Mouse (Mus musculus) hindbrain, embryonic 16.5 days (tissue): ENCODE results near the gene Pdzd2. TPM values are rescaled to one million over a fixed set of nuclear protein-coding genes. Genes with fewer than 3 reads are reported as not detected.
A peak's percentile ranks its signal among the peaks of the same experiment; 100 is the strongest.

Source experiments
- ATAC-seq: fragments of 200-750 bp; cut with Nextera tagmentation; 2 replicates; pipeline ENCODE4 v1.8.0; 2017; ENCODE audit warnings: moderate TSS enrichment, moderate library complexity
- H3K27ac ChIP-seq: fragments of 300-500 bp; sonication (generic); 2 replicates; pipeline ENCODE4 v1.5.1; 2014; ENCODE audit warnings: low read depth, mild to moderate bottlenecking, control low read depth, low read length, moderate library complexity
- H3K27me3 ChIP-seq: fragments of 300-500 bp; sonication (generic); replicated peaks from 2 replicates; pipeline ENCODE4 v1.6.1; 2014; ENCODE audit warnings: low read length; ENCODE audit not compliant: control insufficient read depth, insufficient read depth
- H3K36me3 ChIP-seq: fragments of 300-500 bp; sonication (generic); 2 replicates; pipeline ENCODE4 v1.6.1; 2014; ENCODE audit warnings: mild to moderate bottlenecking, low read length, moderate library complexity, mixed read lengths; ENCODE audit not compliant: control insufficient read depth, insufficient read depth
- H3K4me1 ChIP-seq: fragments of 300-500 bp; sonication (generic); 2 replicates; pipeline ENCODE4 v1.6.1; 2014; ENCODE audit warnings: low read depth, low read length; ENCODE audit not compliant: control insufficient read depth, insufficient read depth
- H3K4me2 ChIP-seq: fragments of 300-500 bp; sonication (generic); 2 replicates; pipeline ENCODE4 v1.6.1; 2014; ENCODE audit warnings: mild to moderate bottlenecking, low read length, control low read depth, moderate library complexity
- H3K4me3 ChIP-seq: fragments of 300-500 bp; sonication (generic); 2 replicates; pipeline ENCODE4 v1.5.1; 2014; ENCODE audit warnings: mild to moderate bottlenecking, low read length, control low read depth, moderate library complexity
- H3K9ac ChIP-seq: fragments of 300-500 bp; sonication (generic); 2 replicates; pipeline ENCODE4 v1.6.1; 2014; ENCODE audit warnings: low read depth, mild to moderate bottlenecking, control low read depth, low read length, moderate library complexity
- H3K9me3 ChIP-seq: fragments of 300-500 bp; sonication (generic); 2 replicates; pipeline ENCODE4 v1.6.1; 2014; ENCODE audit warnings: mild to moderate bottlenecking, low read length, moderate library complexity; ENCODE audit not compliant: control insufficient read depth
- WGBS: fragments of 180-500 bp; shearing (Covaris S2); extraction: QIAGEN DNeasy Blood & Tissue Kit; methylation state at CpG from one replicate; pipeline ENCODE4 v1.1.7; 2014; 5-methylcytosine and 5-hydroxymethylcytosine counted together
- polyA plus RNA-seq: library from polyadenylated mRNA; unstranded; fragments of >200 nt; fragmentation: Nextera tagmentation; extraction: Ambion mirVana; gene quantifications from 2 replicates; pipeline ENCODE4 v1.2.1, GENCODE M21; 2015

Pdzd2 gene
- polyA plus RNA-seq, 1 experiment from 2014 or later = 19.5 TPM

DNA sequence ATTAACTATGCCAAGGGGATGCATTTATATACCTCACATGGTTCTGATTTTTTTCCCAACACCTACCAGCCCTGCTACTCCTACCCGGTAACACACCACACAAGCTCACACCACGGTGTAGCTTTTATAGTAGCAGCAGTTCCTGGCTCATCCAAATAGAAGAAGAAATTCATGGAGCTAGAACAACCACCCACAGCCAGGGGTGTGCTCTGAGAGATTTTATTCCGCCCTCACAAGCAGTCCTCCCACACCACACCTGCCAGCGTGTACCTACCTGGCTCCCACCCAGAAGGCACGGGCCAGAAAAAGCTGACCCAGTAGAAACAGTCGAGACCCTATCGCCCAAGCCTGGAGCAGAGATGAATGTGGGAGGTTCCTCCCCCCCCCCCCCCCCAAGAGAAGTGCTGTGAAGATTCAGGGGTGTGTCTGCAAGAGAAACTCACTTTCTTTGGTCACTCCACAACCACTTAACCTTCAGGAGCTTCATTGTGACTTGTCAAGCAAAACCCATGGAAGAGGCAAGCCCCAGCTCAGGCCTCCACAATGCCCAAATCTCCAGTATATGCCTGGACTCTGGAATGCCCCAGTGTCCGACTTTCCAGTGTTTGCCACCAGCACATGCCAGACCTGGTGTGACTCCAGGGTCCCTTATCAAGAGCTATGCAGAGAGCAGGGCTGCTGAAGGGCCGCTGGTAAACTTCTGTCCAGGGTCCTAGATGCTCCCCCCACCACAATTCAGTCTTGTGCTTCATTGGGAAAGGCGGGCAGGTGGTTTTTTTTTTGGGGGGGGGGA is 1.2 kb downstream of the Pdzd2 start:
- WGBS = 36% methylated on average over 10 of the region's 10 CpGs
- H3K4me3 ChIP-seq = peak overlapping the region; percentile 72

DNA sequence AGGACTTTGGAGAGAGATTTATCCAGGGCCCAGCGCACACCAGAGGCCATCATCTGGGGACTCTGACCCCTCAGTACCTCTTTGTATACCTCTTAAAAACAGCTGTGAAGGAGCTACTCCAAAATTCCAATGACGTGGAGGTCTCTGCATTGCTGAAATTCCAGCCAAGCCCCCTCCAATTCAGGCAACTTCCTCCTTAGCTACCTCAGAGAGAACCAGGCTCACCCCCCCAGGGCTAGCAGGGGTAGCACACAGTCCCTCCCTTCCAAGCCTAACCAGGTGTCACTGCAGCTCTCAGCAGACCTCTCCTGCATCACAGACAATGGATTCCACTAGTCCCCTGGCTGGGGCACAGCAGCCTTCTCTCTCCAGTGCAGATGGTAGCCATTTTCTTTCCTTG is 4.5 kb downstream of the Pdzd2 start:
- ATAC-seq = no peak
- 60% methylated on average over 2 of the region's 2 CpGs for WGBS
- H3K4me3 ChIP-seq = no peak overlapping the region
- no peaks in the 10 kb centered on the region for H3K27me3 ChIP-seq
- H3K9me3 ChIP-seq = no peaks in the 10 kb centered on the region
- H3K27ac ChIP-seq = no peak overlapping the region
- H3K9ac ChIP-seq = no peak overlapping the region
- H3K36me3 ChIP-seq = no peaks in the 10 kb centered on the region
- H3K4me2 ChIP-seq = no peak overlapping the region
- H3K4me1 ChIP-seq = peaks cover 3% of the 10 kb centered on the region; the same call in 1 of the 2 replicates

More for the DNA sequence above, 1.2 kb downstream of the Pdzd2 start:
- Histone ChIP-seq H3K36me3 (no peaks in the 10 kb centered on the region), H3K4me1 (peaks cover 5% of the 10 kb centered on the region; the same call in 1 of the 2 replicates), H3K9ac (peak overlapping the region; percentile 80), H3K27ac (peak overlapping the region; percentile 13; the same call in 1 of the 2 replicates), H3K4me2 (peak overlapping the region; percentile 81), H3K27me3 (no peaks in the 10 kb centered on the region), H3K9me3 (no peaks in the 10 kb centered on the region)
- ATAC-seq = no peak

DNA sequence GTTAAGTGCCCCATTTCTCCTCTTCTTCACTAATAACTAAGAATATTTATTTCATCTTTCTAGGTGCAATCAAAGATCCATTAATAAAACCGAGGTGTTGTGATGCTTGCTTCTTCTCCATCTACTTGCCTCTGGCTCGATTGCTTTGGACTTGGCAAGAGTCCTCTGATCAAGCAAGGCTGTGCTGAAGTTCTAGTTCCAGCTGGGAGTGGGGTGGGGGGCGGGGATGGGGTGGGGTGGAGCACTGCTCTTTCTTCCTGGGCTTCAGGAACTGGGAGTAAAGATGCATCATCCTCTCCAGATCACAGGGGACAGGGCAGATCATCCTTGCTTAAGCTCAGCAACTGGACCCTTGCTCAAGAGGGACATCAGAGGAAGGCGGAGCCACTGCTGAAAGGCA is 5.5 kb downstream of the Pdzd2 start:
- no peak for ATAC-seq
- no peaks in the 10 kb centered on the region for H3K27me3 ChIP-seq
- 0 out of 2 replicates have a peak, but pooled peaks cover 2% of the 10 kb centered on the region for H3K4me1 ChIP-seq
- WGBS = 82% methylated on average over 4 of the region's 4 CpGs
- H3K4me3 ChIP-seq = no peak overlapping the region
- H3K9ac ChIP-seq = no peak overlapping the region
- no peak overlapping the region for H3K4me2 ChIP-seq
- H3K27ac ChIP-seq = no peak overlapping the region
- H3K9me3 ChIP-seq = no peaks in the 10 kb centered on the region
- H3K36me3 ChIP-seq = no peaks in the 10 kb centered on the region

DNA sequence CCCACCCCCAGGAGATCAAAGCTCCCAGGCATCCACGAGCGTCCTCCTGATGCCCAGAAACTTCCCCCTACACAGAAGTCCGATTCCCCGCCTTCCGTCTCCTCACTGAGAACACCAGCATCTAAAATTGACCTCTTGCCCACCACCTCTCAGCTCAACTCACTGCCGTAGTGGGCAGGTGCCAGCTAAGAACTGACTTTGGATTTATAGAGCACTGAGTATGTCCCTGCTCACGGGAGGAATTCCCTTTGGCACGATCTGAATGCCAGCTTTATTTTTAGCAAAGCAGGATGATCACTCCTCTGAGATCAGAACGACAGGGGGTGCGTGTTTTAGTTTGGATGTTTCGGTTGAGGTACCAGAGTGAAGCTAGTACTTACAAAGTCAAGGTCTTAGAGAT is 7.1 kb downstream of the Pdzd2 start:
- no peak for ATAC-seq
- WGBS = 72% methylated on average over 11 of the region's 11 CpGs

DNA sequence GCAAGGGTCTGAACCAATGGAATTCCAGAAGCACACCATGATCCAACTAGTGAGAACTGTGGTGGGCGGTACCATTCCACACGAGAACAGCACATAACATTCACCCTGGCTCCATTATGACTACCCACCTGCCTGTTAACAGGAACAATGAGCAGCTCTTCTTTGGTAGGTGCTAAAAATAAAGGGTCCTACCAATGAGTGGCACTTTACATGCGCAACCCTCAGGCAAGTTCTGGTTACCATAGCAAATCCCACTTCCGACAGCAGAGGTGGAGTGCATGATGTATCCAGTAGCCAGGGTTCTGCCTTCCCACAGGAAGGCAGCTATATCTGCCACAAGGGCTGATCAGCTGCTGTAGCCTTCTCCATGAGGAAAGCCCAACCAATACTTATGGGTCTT is 11.3 kb downstream of the Pdzd2 start:
- Histone ChIP-seq H3K27ac (no peak overlapping the region), H3K36me3 (no peaks in the 10 kb centered on the region), H3K9ac (no peak overlapping the region), H3K4me1 (no peaks in the 10 kb centered on the region), H3K9me3 (no peaks in the 10 kb centered on the region), H3K4me3 (no peak overlapping the region), H3K4me2 (no peak overlapping the region), H3K27me3 (no peaks in the 10 kb centered on the region)
- ATAC-seq = no peak
- WGBS = 87% methylated on average over 4 of the region's 4 CpGs

More for the DNA sequence above, 7.1 kb downstream of the Pdzd2 start:
- Histone ChIP-seq H3K4me2 (no peak overlapping the region), H3K27me3 (no peaks in the 10 kb centered on the region), H3K9ac (no peak overlapping the region), H3K4me3 (no peak overlapping the region), H3K9me3 (no peaks in the 10 kb centered on the region), H3K4me1 (no peaks in the 10 kb centered on the region), H3K27ac (no peak overlapping the region), H3K36me3 (no peaks in the 10 kb centered on the region)

DNA sequence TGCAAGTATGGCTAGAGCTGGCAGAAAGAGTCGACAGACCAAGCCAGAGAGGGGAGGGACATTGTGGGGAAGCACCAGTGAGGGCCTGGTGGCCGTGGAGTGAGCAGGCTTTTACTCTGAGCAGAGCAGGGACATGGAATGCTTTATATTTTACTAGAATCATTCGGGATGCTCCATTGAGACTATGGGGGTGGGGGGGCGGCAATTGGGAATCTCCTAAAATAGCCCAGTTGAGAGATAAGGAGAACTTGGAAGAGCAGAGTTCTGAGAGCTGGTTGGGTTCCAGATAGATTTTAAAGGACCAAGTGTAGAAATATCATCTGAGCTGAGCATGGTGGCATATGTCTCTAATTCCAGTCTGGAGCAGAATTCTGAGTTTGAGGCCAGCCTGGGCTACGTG is 14.5 kb downstream of the Pdzd2 start:
- 72% methylated on average over 5 of the region's 5 CpGs for WGBS
- no peaks in the 10 kb centered on the region for H3K9me3 ChIP-seq
- H3K4me1 ChIP-seq = no peaks in the 10 kb centered on the region
- H3K27me3 ChIP-seq = no peaks in the 10 kb centered on the region
- no peak overlapping the region for H3K4me2 ChIP-seq
- H3K9ac ChIP-seq = no peak overlapping the region
- H3K4me3 ChIP-seq = no peak overlapping the region
- H3K27ac ChIP-seq = no peak overlapping the region
- H3K36me3 ChIP-seq = no peaks in the 10 kb centered on the region
- no peak for ATAC-seq

DNA sequence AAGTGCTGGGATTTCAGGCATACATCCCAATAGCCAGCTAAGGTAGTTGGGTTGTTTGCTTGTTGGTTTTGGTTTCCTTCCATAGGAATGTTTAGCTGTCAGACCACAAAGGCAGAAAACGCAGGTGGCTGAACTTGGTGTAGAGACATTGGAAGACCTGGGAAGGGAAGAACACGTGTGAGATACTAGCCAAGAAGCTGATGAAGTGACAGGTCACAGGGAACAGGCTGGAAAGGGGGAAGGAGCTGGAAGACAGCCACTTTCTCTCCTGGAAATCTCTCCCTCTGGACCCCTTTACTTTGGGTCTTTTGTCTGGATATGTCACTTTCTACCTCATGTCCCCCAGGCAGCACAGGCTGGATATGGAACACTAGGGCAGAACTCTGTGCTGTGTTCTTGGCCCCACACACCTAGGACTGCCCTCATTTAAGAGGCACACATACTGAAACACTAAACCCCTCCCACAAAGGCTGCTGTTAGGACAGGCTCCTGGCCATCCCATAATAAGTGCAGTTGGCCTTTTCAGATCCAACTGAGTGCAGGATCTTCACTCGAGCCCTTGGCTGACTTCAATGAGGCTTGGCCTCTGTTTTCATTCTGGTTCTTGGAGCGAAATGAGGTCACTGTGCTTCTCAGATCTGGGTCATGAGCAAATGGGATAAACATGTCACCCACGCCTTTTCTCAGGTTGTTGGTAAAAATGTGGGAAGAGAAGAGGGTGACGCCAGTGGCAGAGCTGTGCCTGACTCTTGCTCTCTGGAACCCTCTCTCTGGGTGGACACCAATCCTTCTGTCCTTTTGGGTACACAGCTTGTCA is 17.8 kb downstream of the Pdzd2 start:
- no peak for ATAC-seq
- 72% methylated on average over 6 of the region's 6 CpGs for WGBS

DNA sequence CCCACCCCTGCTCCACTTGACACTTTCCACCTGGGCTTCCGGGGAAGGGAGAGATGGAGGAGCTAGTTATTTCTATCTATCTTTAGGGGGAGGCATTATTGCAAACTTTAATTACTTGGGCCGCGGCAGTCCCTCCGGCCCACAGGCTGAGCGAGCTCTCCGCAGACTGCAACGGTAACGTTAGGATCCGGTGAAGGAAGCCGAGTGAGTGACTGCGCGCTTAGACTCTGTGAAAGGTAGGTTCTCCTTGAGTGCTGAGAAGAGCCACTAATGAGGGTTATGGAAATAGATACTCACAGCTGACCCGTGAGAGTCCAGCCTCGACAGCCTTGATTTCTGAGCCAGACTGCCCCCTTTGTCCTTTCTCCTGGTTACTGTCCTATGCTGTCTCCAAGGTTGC is 20.9 kb downstream of the Pdzd2 start:
- no peak overlapping the region for H3K9ac ChIP-seq
- 0 out of 2 replicates have a peak, but pooled peaks have one; percentile 49 for ATAC-seq
- no peak overlapping the region for H3K27ac ChIP-seq
- H3K4me1 ChIP-seq = no peaks in the 10 kb centered on the region
- no peak overlapping the region for H3K4me2 ChIP-seq
- no peaks in the 10 kb centered on the region for H3K9me3 ChIP-seq
- no peaks in the 10 kb centered on the region for H3K36me3 ChIP-seq
- WGBS = 71% methylated on average over 14 of the region's 14 CpGs
- H3K4me3 ChIP-seq = no peak overlapping the region
- H3K27me3 ChIP-seq = no peaks in the 10 kb centered on the region

More for the DNA sequence above, 17.8 kb downstream of the Pdzd2 start:
- Histone ChIP-seq H3K9me3 (no peaks in the 10 kb centered on the region), H3K36me3 (no peaks in the 10 kb centered on the region), H3K27ac (no peak overlapping the region), H3K9ac (no peak overlapping the region), H3K4me3 (no peak overlapping the region), H3K4me2 (no peak overlapping the region), H3K4me1 (no peaks in the 10 kb centered on the region), H3K27me3 (no peaks in the 10 kb centered on the region)

DNA sequence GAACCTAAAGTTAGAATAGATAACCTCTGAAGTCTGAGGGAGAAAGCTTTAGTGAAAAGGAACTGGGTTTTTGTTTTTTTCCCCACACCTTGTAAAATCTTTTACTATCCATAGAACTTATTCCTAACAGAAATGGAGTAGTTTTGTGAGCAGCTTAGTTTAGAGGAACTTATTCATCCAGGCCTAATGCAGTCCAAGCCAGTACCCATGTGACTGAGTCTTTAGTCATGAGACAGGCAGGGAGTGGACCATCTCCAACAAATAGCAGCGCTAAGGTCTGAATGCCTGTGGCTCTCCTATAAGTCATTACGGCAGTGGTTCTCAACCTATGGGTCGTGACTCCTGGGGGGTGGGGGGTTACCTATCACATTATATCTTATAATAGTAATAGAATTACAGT is 22.3 kb downstream of the Pdzd2 start:
- Histone ChIP-seq H3K27ac (no peak overlapping the region), H3K4me1 (no peaks in the 10 kb centered on the region), H3K9ac (no peak overlapping the region), H3K4me2 (no peak overlapping the region), H3K9me3 (no peaks in the 10 kb centered on the region), H3K36me3 (no peaks in the 10 kb centered on the region), H3K27me3 (no peaks in the 10 kb centered on the region), H3K4me3 (no peak overlapping the region)
- no peak for ATAC-seq
- 92% methylated on average over 3 of the region's 3 CpGs for WGBS
